Mouse (Mus musculus) right cerebral cortex, adult 2 months (tissue): ENCODE measurements around the gene Acsbg2.

Experiments
- DNase-seq, 2 experiments: peaks; one replicate each; pipeline ENCODE4 v3.0.0; 2021 to 2022; ENCODE audit warnings: low spot score in 2 of 2

Acsbg2 gene

DNA sequence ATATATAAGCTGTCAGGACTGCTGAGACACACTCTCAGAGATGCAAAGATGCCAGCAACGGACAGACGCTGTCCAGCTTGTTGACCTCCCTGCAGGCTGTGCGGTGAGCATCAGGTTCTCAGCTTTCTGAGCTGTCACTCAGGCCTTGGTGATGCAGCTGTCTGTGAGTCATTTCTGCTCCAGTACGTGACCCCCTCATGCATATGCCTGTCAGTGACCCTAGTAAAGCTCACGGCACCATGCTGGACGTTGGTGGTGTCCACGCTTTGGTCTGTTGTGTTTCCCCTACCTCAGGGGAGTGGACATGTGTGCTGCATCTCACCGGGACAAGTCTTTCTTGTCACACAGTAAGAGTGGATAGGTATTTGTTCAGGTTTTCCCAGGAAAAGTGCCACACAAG is 2.5 kb downstream of the Acsbg2 start:
- DNase-seq, result no peak

DNA sequence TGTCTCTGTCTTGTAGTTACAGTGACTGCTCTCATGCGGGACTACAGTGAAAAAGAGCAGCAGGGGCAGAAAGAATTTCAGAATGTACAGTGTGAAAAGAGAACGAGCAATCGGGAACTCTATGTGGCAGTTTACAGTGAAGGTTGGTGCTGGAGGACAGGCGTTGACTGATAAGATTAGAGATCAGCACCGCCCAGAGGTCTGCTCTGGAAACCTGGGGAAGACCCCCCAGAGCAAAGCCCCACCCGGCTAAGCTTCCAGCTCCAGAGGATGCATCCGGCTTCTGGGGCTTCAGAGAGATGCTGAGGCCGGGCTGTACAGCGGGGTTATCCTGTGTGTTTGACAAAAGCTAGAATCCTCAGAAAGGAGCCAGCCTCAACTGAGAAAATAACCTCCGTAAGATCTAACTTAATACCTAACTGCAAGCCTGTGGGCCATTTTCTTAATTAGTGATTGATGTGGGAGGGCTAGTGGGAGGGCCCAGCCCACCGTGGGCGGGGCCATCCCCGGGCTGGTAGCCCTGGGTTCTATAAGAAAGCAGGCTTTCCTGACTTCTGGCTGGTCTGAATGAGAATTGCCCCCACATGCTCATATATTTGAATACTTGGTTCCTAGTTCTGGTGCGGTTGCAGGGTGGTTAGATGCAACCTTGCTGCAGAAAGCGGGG is 3.8 kb downstream of the Acsbg2 start:
- DNase-seq, result no peak

GRCm38 (mm10) chr17:56869481-56869977 is 4.7 kb downstream of the Acsbg2 start:
- DNase-seq, result no peak

DNA sequence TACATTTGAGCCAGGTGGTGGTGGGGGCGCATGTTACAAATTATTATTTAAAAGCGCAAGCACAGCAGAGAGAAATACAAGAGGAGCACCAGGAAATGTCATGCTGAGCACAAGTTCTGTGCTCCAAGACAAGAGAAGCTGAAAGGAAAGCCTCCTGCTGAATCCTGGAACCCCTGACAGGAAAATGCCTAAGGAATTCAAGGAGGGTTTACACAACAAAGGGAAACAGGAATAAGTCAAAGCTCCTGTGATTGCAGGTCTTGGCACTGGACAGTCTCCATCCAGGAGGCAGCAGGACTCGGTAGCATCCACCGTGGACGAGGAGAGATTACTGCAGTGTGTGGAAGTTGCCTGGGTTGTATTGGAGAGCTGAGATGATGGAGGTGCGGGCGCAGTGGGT is 8.2 kb downstream of the Acsbg2 start:
- no peak for DNase-seq

GRCm38 (mm10) chr17:56861197-56861596 is 13.1 kb downstream of the Acsbg2 start:
- DNase-seq, result no peak

DNA sequence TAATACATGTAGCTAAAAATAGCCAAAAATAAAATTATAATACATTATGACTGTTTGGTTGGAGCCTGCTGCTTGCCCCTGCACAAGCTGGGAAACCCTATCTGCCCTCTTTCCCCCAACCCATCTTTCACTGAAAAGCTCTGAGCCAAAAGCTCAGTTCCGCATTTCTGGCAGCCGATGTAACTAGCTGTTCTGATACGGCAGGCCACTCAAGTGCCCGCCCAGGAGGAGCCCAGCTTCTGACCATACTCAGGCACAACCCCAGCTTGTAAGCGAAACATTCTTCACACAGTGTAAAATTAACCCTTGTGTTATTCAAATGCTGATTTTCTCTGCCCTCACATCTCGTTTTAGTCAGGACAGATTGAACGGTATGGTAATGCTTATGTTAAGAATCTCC is 15.3 kb downstream of the Acsbg2 start:
- DNase-seq, result no peak

- peak; percentile 25 to 35 for DNase-seq
Observed at GRCm38 (mm10) chr17:56858216-56858615, 16.0 kb downstream of the Acsbg2 start.

GRCm38 (mm10) chr17:56855421-56855820 is 18.8 kb downstream of the Acsbg2 start:
- DNase-seq, result no peak

DNA sequence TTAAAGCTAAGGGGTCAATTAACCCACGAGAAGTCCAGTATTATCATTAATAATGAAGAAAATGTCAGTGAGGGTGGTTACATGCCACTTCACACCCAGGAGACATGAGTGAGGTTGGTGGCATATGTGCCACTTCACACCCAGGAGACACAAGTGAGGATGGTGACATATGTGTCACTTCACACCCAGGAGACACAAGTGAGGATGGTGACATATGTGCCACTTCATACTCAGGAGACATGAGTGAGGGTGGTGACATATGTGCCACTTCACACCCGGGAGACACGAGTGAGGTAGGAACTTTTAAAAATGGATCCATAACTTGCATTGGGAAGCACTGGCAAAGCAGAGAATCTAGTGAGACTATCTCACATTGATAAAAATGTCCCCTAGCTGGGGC is 23.1 kb downstream of the Acsbg2 start:
- DNase-seq, result no peak

DNA sequence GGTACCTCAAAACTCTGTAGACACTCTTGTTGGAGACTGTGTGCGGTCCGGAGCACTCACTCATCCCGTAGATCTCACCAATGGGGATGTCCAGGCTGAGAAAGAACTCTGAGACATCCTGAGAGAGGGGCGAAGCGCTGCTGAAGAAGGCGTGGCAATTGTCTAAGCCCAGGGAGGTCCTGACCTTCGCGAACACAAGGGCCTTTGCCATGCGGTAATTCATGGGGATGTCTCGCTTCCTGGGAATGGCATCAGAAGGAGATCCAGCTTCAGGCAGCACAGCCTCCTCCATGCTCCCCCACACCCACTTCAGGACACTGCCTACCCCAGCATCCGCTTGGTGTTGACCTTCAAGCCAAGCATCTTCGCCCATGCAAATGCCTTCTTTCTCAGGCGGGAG is 24.5 kb downstream of the Acsbg2 start:
- DNase-seq, result no peak

DNA sequence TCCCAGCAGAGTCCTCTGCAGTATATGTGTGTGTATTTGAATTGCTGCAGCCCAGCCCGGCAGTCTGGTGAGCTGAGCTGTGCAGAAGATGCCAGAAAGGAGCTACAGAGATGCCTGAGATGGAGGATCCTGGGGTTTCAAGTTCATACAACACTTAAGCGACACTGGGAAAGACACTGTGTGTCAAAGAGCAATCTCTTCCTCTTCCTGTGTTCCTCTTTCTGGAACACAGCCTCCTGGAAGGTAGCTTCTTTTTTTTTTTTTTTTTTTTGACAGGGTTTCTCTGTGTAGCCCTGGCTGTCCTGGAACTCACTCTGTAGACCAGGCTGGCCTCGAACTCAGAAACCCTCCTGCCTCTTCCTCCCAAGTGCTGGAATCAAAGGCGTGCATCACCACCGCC is 25.5 kb downstream of the Acsbg2 start:
- DNase-seq, result no peak

DNA sequence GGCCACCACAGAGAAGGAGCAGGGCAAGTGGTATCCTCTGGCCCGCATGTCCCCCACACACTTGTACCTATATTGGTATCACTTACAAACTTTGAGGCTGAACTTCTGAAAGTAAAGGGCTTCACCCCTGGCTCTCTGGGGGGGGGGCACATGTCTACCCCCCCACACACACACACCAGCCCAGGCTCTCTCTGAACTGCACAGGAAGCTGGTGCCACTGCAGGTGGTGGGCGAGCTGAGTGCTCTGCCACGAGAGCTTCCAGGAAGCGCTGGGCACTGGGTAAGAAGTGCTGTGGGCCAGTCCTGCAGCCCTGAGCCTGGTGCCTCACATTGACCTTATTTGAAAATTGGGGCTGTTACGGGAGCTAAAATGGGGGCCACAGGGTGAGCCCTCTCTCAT is 30.6 kb downstream of the Acsbg2 start:
- no peak for DNase-seq

DNA sequence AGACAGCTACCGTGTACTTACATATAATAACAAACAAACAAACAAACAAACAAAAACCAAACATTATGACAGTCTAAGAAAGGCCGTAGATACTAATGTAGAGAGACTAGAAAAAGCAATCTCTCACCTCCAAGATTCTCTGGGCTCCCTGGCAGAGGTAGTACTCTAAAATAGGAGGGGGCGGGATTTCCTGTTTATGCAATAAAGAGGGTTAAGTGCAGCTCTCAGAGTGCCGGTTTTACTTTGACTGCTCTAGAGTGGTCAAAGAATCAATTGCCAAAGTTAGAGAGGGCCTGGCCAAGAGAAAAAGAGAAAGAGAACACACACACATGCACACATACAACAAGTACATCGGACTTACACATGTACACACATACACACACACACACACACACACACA is 32.1 kb downstream of the Acsbg2 start:
- no peak for DNase-seq

DNA sequence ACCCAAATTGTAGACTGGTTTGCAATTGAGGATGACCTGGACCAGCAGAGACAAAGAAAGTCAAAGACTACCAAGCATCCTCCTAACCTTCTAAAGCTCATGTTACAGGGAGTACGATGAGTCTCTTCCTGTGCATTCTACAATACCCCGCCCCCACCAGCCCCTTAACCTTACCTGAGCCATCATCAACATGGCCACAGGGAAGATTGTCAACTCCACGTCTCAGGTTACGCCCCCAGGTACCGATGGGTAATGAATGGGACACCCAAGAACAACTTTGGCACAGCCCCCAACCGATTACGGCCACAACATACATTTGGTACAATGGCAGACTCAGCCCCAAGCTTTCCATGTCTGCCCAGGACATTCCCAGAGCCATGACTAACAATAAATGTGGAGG is 33.7 kb downstream of the Acsbg2 start:
- no peak for DNase-seq

GRCm38 (mm10) chr17:56836336-56836735 is 37.9 kb downstream of the Acsbg2 start:
- no peak for DNase-seq

- DNase-seq, result no peak
Observed at GRCm38 (mm10) chr17:56833381-56833780, 40.9 kb downstream of the Acsbg2 start.

DNA sequence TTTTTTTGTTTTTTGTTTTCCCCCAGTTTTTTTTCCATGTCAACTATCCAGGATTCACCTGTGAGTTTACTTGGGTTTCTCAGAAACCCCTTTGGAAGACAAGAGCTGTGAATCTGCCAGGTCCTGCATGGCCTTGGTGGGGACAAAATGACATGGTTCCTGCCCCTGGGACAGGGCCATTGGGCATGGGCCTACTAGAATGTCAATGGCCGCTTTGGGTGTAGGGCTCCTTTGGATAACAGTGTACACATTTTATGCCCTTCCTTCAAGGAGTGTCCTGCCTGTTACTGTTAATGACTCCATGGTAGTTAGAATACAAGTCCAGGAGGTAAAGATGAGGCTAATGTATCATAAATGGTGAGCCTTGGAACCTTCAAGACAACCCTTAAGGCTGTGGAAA is 41.3 kb downstream of the Acsbg2 start:
- DNase-seq, result no peak

DNA sequence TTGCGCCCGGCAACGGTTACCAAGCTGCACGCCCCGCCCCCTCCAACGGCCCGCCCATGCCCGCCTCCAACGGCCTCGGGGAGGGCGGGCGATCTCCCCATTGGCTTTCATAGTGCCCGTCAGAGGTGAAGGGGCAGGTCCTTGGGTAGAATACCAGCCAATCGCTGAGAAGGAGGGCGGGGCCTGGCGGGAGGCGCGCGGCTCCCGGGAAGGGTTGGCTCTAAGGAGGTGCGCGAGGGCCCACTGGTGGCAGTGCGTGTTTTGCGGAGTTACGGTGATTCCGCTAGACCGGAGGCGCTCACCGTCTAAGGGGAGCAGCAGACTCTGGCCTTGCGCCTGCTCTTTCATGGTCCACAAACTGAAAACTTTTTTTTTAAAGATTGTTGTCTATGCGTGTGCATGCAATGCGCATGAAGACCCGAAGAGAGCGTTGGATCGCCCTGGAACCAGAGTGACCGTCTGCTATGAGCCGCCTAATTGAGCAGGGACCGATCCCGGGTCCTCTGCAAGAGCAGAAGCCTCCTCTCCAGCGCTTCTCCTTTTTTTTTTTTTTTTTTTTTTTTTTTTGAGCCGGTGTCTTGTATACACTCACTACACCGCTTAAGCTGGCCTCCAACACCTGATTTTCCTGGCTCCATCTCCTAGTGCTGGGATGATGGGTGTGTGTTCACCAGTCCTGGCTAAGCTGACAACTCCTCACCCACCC is 43.0 kb downstream of the Acsbg2 start:
- DNase-seq, result peak; percentile 97 to 98

GRCm38 (mm10) chr17:56830411-56831110 is 43.7 kb downstream of the Acsbg2 start, which contains the start of gene Rfx2:
Gene Rfx2, minus strand, starts transcription at chr17:56831013.
- peak in 1 of 2 experiments; percentile 10 for DNase-seq

DNA sequence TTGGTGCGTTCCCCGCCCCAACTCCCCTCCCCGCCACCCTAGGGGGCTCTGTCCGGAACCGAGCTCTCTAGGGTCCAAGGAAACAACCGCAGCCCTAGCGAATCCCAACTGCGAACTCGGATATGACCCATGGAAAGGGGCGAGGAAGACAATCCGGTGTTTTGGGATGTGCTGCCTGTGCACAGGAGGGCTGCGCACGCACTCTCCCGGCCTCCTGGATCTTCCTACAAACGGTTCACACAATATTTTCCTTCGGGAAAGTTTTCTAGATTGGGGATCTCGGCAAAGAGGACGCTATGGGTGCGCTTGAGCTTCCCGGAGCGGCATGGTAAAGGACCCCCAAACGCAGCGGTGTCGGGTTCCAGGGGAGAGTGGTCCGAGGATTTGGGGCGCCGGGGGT is 44.5 kb downstream of the Acsbg2 start:
- DNase-seq, result no peak

GRCm38 (mm10) chr17:56829171-56829570 is 45.1 kb downstream of the Acsbg2 start:
- no peak for DNase-seq

DNA sequence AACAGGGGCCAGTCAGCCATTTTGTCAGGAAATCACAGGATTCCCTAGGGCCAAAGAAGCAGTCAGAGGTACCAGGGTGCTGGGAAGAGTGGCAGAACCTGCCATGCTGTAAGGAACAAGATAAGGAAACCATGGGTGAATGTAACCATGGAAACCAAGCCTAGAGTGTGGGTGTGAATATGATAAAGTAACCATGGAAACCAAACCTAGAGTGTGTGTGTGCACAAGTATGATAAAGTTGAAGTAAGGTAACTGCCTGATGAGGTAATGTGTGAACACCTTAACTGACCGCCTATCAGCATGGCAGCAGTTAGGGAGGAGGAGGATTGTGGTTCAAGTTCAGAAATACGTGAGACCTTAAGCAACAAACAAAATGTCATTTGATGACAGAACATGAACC is 47.5 kb downstream of the Acsbg2 start:
- no peak for DNase-seq

- DNase-seq, result no peak
Observed at GRCm38 (mm10) chr17:56823352-56823751, 50.9 kb downstream of the Acsbg2 start.
